Mouse (Mus musculus) kidney, adult 2 months (tissue): ENCODE measurements around the gene Gm14403.
"Not testable (repeated sequence)": the region's sequence is repeated elsewhere in the genome, so short reads cannot be mapped to it uniquely, and the experiment has no call there.

Experiments used
- CTCF ChIP-seq: fragments of 200-500 bp; conservative IDR thresholded peaks from 2 replicates; pipeline ENCODE4 v1.5.1; 2011; ENCODE audit warnings: low read depth, mild to moderate bottlenecking, control low read depth, low read length, moderate library complexity, mixed read lengths; ENCODE audit not compliant: insufficient read depth, insufficient read length
- POLR2A ChIP-seq: fragments of 200-500 bp; IDR thresholded peaks from one replicate; pipeline ENCODE4 v1.6.1; 2011; ENCODE audit warnings: low read depth, low read length, control low read depth

DNA sequence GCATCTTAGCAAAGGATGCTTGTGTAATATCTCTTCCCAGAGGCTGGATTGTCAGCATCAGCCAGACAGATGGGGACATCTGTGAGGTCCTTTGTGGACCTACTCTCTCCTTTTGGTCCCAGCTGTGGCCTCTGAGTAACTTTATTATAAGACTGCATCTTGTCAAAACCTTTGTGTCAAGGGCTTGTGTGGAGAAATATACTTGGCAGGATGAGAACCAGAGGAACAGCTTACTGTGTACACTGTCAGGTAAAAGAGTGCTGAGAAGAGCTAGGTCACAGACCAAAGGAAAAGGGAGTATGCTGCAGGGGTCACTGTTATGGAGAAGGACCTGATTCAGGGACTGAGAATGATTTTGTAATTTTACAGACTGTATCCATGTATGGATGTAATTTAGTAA is 29.8 kb upstream of the Gm14403 start:
- TF ChIP-seq POLR2A, CTCF: not testable (repeated sequence)
